Mouse (Mus musculus) C2C12 (cell line): ENCODE measurements around the gene Chst11. TPM values are rescaled to one million over a fixed set of nuclear protein-coding genes. Genes with fewer than 3 reads are reported as not detected.

Experiments used
- H3K27me3 ChIP-seq: one replicate; pipeline ENCODE4 v1.6.1; 2011; ENCODE audit not compliant: control insufficient read depth, insufficient read depth, insufficient read length
- H3K36me3 ChIP-seq: one replicate; pipeline ENCODE4 v1.6.1; 2011; ENCODE audit not compliant: control insufficient read depth, insufficient read depth
- H3K4me3 ChIP-seq: one replicate; pipeline ENCODE4 v1.5.1; 2011; ENCODE audit warnings: mild to moderate bottlenecking, control low read depth; ENCODE audit not compliant: poor library complexity, insufficient read depth, severe bottlenecking
- H3K79me2 ChIP-seq: one replicate; pipeline ENCODE4 v1.6.1; 2011; ENCODE audit not compliant: control insufficient read depth, insufficient read depth
- H3K79me3 ChIP-seq: one replicate; pipeline ENCODE4 v1.6.1; 2011; ENCODE audit warnings: low read depth, control low read depth
- H3ac ChIP-seq: one replicate; pipeline ENCODE3; 2011; ENCODE audit warnings: low read depth; ENCODE audit not compliant: control insufficient read depth, insufficient read length
- CEBPB ChIP-seq: IDR thresholded peaks from one replicate; pipeline ENCODE4 v1.6.1; 2011; ENCODE audit warnings: low read depth, mild to moderate bottlenecking, control low read depth, moderate library complexity
- CTCF ChIP-seq: IDR thresholded peaks from one replicate; pipeline ENCODE4 v1.5.1; 2011; ENCODE audit not compliant: control insufficient read depth, insufficient read depth, insufficient read length
- FOSL1 ChIP-seq: IDR thresholded peaks from one replicate; pipeline ENCODE4 v1.8.0; 2011; ENCODE audit warnings: mild to moderate bottlenecking, low read length; ENCODE audit not compliant: poor library complexity, insufficient read depth, severe bottlenecking
- MAX ChIP-seq: IDR thresholded peaks from one replicate; pipeline ENCODE4 v1.6.1; 2011; ENCODE audit warnings: mild to moderate bottlenecking, control low read depth
- MYOD1 ChIP-seq: IDR thresholded peaks from one replicate; pipeline ENCODE4 v1.6.1; 2011; ENCODE audit warnings: low read depth; ENCODE audit not compliant: control insufficient read depth, insufficient read length
- MYOG ChIP-seq: IDR thresholded peaks from one replicate; pipeline ENCODE4 v1.6.1; 2011; ENCODE audit not compliant: control insufficient read depth, insufficient read length; ENCODE audit errors: extremely low read depth
- USF1 ChIP-seq: IDR thresholded peaks from one replicate; pipeline ENCODE4 v1.6.1; 2011; ENCODE audit warnings: low read depth, mild to moderate bottlenecking, control low read depth, moderate library complexity
- polyA plus RNA-seq: library from polyadenylated mRNA; unstranded; fragments of >200 nt; fragmentation: generic; extraction: Trizol; gene quantifications from one replicate; pipeline ENCODE4 v1.2.1, GENCODE M21; 2012; ENCODE audit warnings: missing spikeins

The Chst11 gene
- polyA plus RNA-seq, 1 experiment = 15.9 TPM

- no peaks in the 10 kb centered on the region for H3K36me3 ChIP-seq
- H3K79me2 ChIP-seq = peaks cover 4% of the 10 kb centered on the region
- H3K79me3 ChIP-seq = no peaks in the 10 kb centered on the region
- no peak for TF ChIP-seq FOSL1
- TF ChIP-seq CTCF = no peak
- TF ChIP-seq CEBPB = no peak
- no peak for TF ChIP-seq MAX
- TF ChIP-seq USF1 = no peak
- no peak for TF ChIP-seq MYOG
- no peak for TF ChIP-seq MYOD1
- no peak overlapping the region for H3ac ChIP-seq
- no peak overlapping the region for H3K4me3 ChIP-seq
- no peaks in the 10 kb centered on the region for H3K27me3 ChIP-seq
Observed at GRCm38 (mm10) chr10:83191982-83192381, 206.7 kb downstream of the Chst11 start.

DNA sequence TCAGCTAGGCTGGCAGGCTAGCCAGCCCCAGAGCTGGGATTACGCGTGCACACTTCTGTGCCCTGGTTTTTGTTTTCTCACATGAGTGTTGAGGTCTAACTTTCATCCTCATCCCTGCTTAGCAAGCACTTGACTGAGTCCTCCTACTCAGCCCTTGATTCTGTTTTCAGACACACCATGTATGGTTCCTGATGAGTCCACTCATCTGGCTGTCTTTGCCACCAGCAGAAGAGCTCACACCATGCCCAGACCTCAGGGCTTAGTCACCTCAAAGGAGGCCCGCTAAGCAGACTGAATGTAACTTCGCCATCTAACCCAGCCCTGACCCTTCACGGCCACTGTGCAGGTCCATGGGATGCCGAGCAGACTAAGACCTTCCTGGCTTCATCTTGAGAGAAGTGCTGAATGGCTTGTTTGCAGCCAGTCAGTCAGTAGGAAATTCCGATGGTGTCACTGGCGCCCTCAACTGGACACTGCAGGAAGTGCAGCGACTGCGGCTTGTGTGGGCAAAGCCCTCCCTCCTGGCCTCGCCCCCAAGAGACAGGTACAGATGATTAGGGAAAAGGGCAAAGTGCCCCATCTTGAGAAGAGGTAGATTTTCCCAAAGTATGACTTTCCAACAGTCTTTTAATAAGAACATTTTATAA lies 212.5 kb downstream of the Chst11 start:
- H3K27me3 ChIP-seq = no peaks in the 10 kb centered on the region
- peak; percentile 77 for TF ChIP-seq CTCF
- TF ChIP-seq MYOD1 = no peak
- no peaks in the 10 kb centered on the region for H3K79me3 ChIP-seq
- H3K4me3 ChIP-seq = no peak overlapping the region
- no peak overlapping the region for H3ac ChIP-seq
- no peaks in the 10 kb centered on the region for H3K36me3 ChIP-seq
- H3K79me2 ChIP-seq = no peaks in the 10 kb centered on the region

DNA sequence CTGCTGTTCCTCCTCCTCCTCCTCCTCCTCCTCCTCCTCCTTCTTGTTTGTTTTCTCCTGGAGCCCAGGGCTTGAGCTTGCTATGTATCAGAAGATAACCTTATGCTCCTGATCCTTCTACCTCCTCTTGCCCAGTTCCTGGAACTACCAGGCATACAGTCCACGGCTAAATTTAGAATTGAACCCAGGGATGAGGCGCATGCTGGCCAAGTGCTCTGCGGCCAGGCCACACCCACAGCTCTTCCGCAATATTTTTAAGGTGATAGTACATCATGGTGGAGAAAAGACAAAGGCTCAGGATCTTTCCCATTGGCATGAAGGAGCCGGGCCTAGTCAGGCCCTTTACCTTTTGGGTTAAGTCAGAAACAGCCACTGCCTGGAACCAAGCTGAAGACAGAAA lies 213.4 kb downstream of the Chst11 start:
- no peaks in the 10 kb centered on the region for H3K27me3 ChIP-seq
- no peak overlapping the region for H3ac ChIP-seq
- H3K79me2 ChIP-seq = no peaks in the 10 kb centered on the region
- TF ChIP-seq CEBPB (peak; percentile 68), CTCF (no peak)
- no peak overlapping the region for H3K4me3 ChIP-seq
- H3K79me3 ChIP-seq = no peaks in the 10 kb centered on the region
- no peaks in the 10 kb centered on the region for H3K36me3 ChIP-seq

DNA sequence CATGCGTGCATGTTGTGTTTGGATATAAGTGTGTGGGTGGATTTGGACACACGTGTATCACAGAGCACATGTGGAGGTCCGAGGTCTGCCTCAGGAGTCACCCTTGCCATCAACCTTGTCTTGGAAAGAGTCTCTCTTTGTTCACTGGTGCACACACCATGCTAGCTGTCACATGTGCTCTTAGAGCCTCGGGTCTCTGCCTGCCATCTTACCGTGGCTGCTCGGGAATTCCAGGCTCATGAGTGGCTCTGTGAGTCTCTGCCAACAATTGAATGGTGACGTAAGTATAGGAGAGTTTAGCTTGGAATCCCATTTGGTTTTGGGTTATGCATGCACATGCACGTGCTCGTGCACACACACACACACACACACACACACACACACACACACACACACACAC lies 214.0 kb downstream of the Chst11 start:
- no peaks in the 10 kb centered on the region for H3K79me2 ChIP-seq
- no peaks in the 10 kb centered on the region for H3K79me3 ChIP-seq
- no peaks in the 10 kb centered on the region for H3K36me3 ChIP-seq
- no peak for TF ChIP-seq MYOG
- no peak for TF ChIP-seq CTCF
- no peak for TF ChIP-seq CEBPB
- TF ChIP-seq FOSL1 = no peak
- no peak for TF ChIP-seq MAX
- no peak for TF ChIP-seq MYOD1
- no peak for TF ChIP-seq USF1
- H3K27me3 ChIP-seq = no peaks in the 10 kb centered on the region
- no peak overlapping the region for H3K4me3 ChIP-seq
- no peak overlapping the region for H3ac ChIP-seq

GRCm38 (mm10) chr10:83201525-83201924 lies 216.2 kb downstream of the Chst11 start:
- H3K79me3 ChIP-seq = no peaks in the 10 kb centered on the region
- no peak overlapping the region for H3K4me3 ChIP-seq
- no peaks in the 10 kb centered on the region for H3K36me3 ChIP-seq
- H3K79me2 ChIP-seq = no peaks in the 10 kb centered on the region
- no peaks in the 10 kb centered on the region for H3K27me3 ChIP-seq
- no peak overlapping the region for H3ac ChIP-seq
- TF ChIP-seq CEBPB = no peak
- no peak for TF ChIP-seq CTCF
- no peak for TF ChIP-seq FOSL1
- TF ChIP-seq MYOG = no peak
- TF ChIP-seq MAX = no peak
- no peak for TF ChIP-seq USF1
- TF ChIP-seq MYOD1 = no peak

DNA sequence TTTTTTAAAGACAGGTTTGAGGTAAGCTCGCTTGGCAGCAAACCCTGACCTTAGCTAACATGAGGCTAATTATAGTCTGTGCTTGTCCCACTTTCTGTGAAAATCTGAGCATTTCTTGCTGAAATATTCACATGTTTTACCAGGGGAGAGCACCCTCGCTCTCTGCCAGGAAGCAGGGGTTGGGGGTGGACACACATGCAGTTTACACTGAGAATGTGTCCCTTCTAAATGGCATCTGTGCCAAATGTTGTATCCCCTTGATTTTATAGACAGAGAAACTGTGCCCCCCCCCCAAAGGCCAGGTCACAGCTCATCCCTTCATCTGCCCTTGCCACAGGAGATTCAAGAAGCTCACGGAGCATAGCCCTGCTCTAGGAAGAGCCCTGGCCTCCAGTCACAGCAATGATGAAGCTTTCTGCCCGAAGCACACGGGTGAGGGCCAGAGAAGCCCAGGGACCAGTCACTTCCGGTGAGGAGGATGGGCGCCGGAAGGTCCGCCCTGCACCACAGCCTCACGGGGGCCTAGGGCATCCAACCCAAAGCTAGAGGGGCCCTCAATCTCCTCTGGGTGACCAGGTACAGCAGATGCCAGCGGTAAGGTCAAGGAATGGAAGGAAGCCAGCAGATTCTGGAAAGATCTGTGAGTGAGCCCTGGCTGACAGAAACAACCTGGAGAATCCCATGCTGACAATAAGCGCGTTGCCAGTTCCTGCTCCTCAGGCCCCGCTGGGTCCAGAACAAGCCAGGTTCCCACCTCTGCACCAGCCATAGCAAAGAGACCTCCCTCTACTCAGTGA lies 217.8 kb downstream of the Chst11 start:
- Histone ChIP-seq H3K4me3 (no peak overlapping the region), H3ac (no peak overlapping the region)
- TF ChIP-seq MYOD1 = no peak
- TF ChIP-seq CEBPB = no peak
- TF ChIP-seq MAX = no peak
- no peak for TF ChIP-seq FOSL1
- TF ChIP-seq MYOG = no peak
- TF ChIP-seq CTCF = no peak
- TF ChIP-seq USF1 = no peak

More for the DNA sequence above, 217.8 kb downstream of the Chst11 start:
- Histone ChIP-seq H3K27me3 (no peaks in the 10 kb centered on the region), H3K79me2 (no peaks in the 10 kb centered on the region), H3K36me3 (no peaks in the 10 kb centered on the region), H3K79me3 (no peaks in the 10 kb centered on the region)
